Mouse (Mus musculus): ENCODE measurements around the gene Tnfrsf13c.

DNA sequence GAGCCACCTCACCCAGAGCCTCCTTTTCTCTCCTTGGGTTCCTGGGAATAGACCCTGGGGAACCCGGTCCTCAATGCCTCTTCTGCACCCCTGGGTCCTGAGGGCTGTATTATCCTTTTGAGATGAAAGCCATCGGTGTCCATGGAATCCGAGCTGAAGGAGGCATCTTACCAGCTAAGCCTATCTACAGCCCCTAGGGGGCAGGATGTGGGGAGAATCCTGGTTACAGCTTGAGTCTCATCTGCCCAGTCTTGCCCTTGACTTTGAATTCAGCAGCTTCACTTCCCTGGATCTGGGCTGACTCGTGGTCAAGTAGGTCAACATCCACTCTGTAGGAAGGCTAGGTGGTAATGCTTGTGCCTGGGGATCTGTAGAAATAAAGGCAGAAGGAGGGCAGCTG, 31.1 kb upstream of the Tnfrsf13c start:
- TF ChIP-seq CTCF (IDR thresholded peaks at IDR 0.05; ENCODE audit: control insufficient read depth, insufficient read depth, low read length) (no peak), POLR2A (IDR thresholded peaks at IDR 0.05; ENCODE audit: borderline replicate concordance, control insufficient read depth, low read depth, low read length) (no peak)

Measured in bone marrow, adult 2 months (tissue).